8 mouse cellular contexts compared by ENCODE assay signal in the genomic region with DNA sequence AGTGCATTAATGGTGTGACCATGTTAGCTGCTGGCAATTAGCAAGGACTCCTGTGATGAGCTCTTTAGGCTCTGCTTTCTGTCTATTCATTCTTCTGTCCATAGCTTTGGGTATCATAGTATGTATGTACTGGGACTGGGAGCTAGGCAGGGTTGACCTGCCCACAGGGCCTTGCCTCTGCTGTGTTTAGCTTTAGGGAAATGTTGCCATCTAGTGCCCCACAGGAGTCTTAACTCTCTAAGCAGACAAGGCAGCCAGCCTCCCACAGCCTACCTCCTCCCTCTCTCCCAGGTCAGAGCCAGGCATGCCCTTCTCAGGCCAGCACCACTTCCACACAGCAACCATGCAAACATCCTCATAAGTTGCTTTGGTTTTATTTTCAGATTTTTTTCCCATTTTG. TPM values are rescaled to one million over a fixed set of nuclear protein-coding genes. Genes with fewer than 3 reads are reported as not detected.
DNase-seq lines count a peak whose midpoint lies in the region; ATAC-seq lines count a peak whose summit lies in the region.
"Had no signal": no experiment of that assay in that cellular context is flagged by ENCODE, and none has a peak within 500 bp of the region (broad histone marks: within the 10 kb centered on the region; RNA-seq: fewer than 3 reads in every experiment).

No protein-coding gene starts in this region.

- no peak overlapping the region for H3K9ac ChIP-seq in midbrain, embryonic 11.5 days (ENCODE audit: low read length)
- H3K9ac ChIP-seq in forebrain, embryonic 13.5 days = no peak overlapping the region
- no peak overlapping the region for H3K9ac ChIP-seq in stomach, embryonic 15.5 days

- no peaks in the 10 kb centered on the region for H3K4me1 ChIP-seq in midbrain, embryonic 11.5 days (ENCODE audit: control insufficient read depth, insufficient read depth, low read length)
- H3K4me1 ChIP-seq in midbrain, embryonic 10.5 days = peaks cover 28% of the 10 kb centered on the region
- H3K4me1 ChIP-seq in forebrain, embryonic 13.5 days = peaks cover 39% of the 10 kb centered on the region
- H3K4me1 ChIP-seq in stomach, embryonic 15.5 days = peaks cover 8% of the 10 kb centered on the region

- no peak for DNase-seq in midbrain, embryonic 11.5 days (ENCODE audit: low spot score, missing footprints)
- DNase-seq in midbrain, embryonic 10.5 days (ENCODE audit: low spot score) = no peak
- DNase-seq in induced T-regulatory cell, adult 2 months (ENCODE audit: low read depth) = peak; percentile 64
- peak; percentile 36 for DNase-seq in lung, postnatal 14 days

- no peak overlapping the region for H3K4me3 ChIP-seq in midbrain, embryonic 11.5 days (ENCODE audit: low read depth, low read length)
- H3K4me3 ChIP-seq in midbrain, embryonic 10.5 days = no peak overlapping the region
- H3K4me3 ChIP-seq in forebrain, embryonic 13.5 days = no peak overlapping the region
- no peak overlapping the region for H3K4me3 ChIP-seq in stomach, embryonic 15.5 days (replicated peaks)

- no peak overlapping the region for H3K27ac ChIP-seq in midbrain, embryonic 11.5 days (ENCODE audit: low read depth, low read length)
- H3K27ac ChIP-seq in midbrain, embryonic 10.5 days (replicated peaks) = no peak overlapping the region
- H3K27ac ChIP-seq in forebrain, embryonic 13.5 days = no peak overlapping the region
- H3K27ac ChIP-seq in stomach, embryonic 15.5 days = no peak overlapping the region

- H3K27me3 ChIP-seq in midbrain, embryonic 11.5 days (ENCODE audit: control insufficient read depth, insufficient read depth, low read length) = no peaks in the 10 kb centered on the region
- H3K27me3 ChIP-seq in midbrain, embryonic 10.5 days (ENCODE audit: low read depth, poor library complexity, severe bottlenecking) = no peaks in the 10 kb centered on the region
- peaks cover 18% of the 10 kb centered on the region for H3K27me3 ChIP-seq in forebrain, embryonic 13.5 days
- H3K27me3 ChIP-seq in stomach, embryonic 15.5 days (replicated peaks) = no peaks in the 10 kb centered on the region

- no peaks in the 10 kb centered on the region for H3K36me3 ChIP-seq in midbrain, embryonic 11.5 days (ENCODE audit: control insufficient read depth, insufficient read depth, low read length)
- no peaks in the 10 kb centered on the region for H3K36me3 ChIP-seq in midbrain, embryonic 10.5 days
- no peaks in the 10 kb centered on the region for H3K36me3 ChIP-seq in forebrain, embryonic 13.5 days (ENCODE audit: poor library complexity, severe bottlenecking)
- no peaks in the 10 kb centered on the region for H3K36me3 ChIP-seq in stomach, embryonic 15.5 days

- H3K9me3 ChIP-seq in midbrain, embryonic 11.5 days (ENCODE audit: control insufficient read depth, low read length) = no peaks in the 10 kb centered on the region
- H3K9me3 ChIP-seq in midbrain, embryonic 10.5 days (replicated peaks) = no peaks in the 10 kb centered on the region
- H3K9me3 ChIP-seq in forebrain, embryonic 13.5 days (replicated peaks) = no peaks in the 10 kb centered on the region
- no peaks in the 10 kb centered on the region for H3K9me3 ChIP-seq in stomach, embryonic 15.5 days
- H3K9me3 ChIP-seq: megakaryocyte, embryonic 14.5 days had no signal

- no peak overlapping the region for H3K4me2 ChIP-seq in midbrain, embryonic 11.5 days
- no peak overlapping the region for H3K4me2 ChIP-seq in forebrain, embryonic 13.5 days
- H3K4me2 ChIP-seq in stomach, embryonic 15.5 days = no peak overlapping the region

- ATAC-seq in midbrain, embryonic 11.5 days (ENCODE audit: low FRiP score) = peak; percentile 75
- peak; percentile 90 for ATAC-seq in activated CD4-positive, CD25-positive, alpha-beta regulatory T cell, adult 4 months
- peak; percentile 67 for ATAC-seq in forebrain, embryonic 13.5 days
- peak; percentile 48; the same call in 1 of the 2 replicates for ATAC-seq in stomach, embryonic 15.5 days (ENCODE audit: insufficient read depth, low FRiP score, low read depth)

RNA-seq across cellular contexts. Expression of a gene that starts 16.9 kb away (rescaled TPM):
- polyA plus RNA-seq in midbrain, embryonic 11.5 days (2014; fragmentation: Nextera tagmentation; extraction: Ambion mirVana) = not detected in 2 replicates
- not detected in 2 replicates for polyA plus RNA-seq in midbrain, embryonic 10.5 days (2016; fragmentation: Nextera tagmentation; extraction: Ambion mirVana)
- under 1 TPM; 0.25 to 0.65 TPM for polyA plus RNA-seq in activated CD4-positive, CD25-positive, alpha-beta regulatory T cell, adult 4 months (2017; shearing (Covaris generic))
- polyA plus RNA-seq in forebrain, embryonic 13.5 days (2015; fragmentation: Nextera tagmentation; extraction: Ambion mirVana) = 0.13 and 0.39 TPM in 2 replicates
- polyA plus RNA-seq in stomach, embryonic 15.5 days (2015; fragmentation: Nextera tagmentation; extraction: Ambion mirVana) = 0.08 and 0.13 TPM in 2 replicates

RNA-seq across cellular contexts. Expression of a gene that starts 38.0 kb away (rescaled TPM):
- polyA plus RNA-seq in midbrain, embryonic 11.5 days (2014; fragmentation: Nextera tagmentation; extraction: Ambion mirVana) = 16.9 and 17.0 TPM in 2 replicates
- polyA plus RNA-seq in midbrain, embryonic 10.5 days (2016; fragmentation: Nextera tagmentation; extraction: Ambion mirVana) = 10.0 and 10.6 TPM in 2 replicates
- polyA plus RNA-seq in activated CD4-positive, CD25-positive, alpha-beta regulatory T cell, adult 4 months (2017; shearing (Covaris generic)) = 10 to 100 TPM; 69.1 to 80.6 TPM
- polyA plus RNA-seq in forebrain, embryonic 13.5 days (2015; fragmentation: Nextera tagmentation; extraction: Ambion mirVana) = 13.9 and 15.4 TPM in 2 replicates
- 13.1 and 14.3 TPM in 2 replicates for polyA plus RNA-seq in stomach, embryonic 15.5 days (2015; fragmentation: Nextera tagmentation; extraction: Ambion mirVana)

Comparison
In these comparisons a context has a peak if more than half of its experiments do, and no peak if none do; other contexts are left out.
1. DNase-seq: peak in induced T-regulatory cell, adult 2 months (single experiment) and lung, postnatal 14 days (single experiment); none in midbrain, embryonic 11.5 days (single experiment) and midbrain, embryonic 10.5 days (single experiment).
2. Peak in every context shown above with its lines, with median percentiles within 50 percentile points of each other: ATAC-seq.